Mouse (Mus musculus): Measurements from ENCODE around the gene Igdcc3. TPM values are rescaled to one million over a fixed set of nuclear protein-coding genes. Genes with fewer than 3 reads are reported as not detected.

The Igdcc3 gene
- polyA plus RNA-seq (2015; fragmentation: Nextera tagmentation; extraction: Ambion mirVana): 0.33 and 0.67 TPM in 2 replicates

- Histone ChIP-seq H3K4me3 (ENCODE audit: low read depth, low read length) (peak within 1 kb of the TSS; percentile 61), H3K4me1 (ENCODE audit: insufficient read depth, low read depth, low read length) (peaks cover 8% of the 10 kb centered on the region; the same call in 1 of the 2 replicates), H3K27ac (ENCODE audit: low read length) (0 out of 2 replicates have a peak within 1 kb of the TSS, but pooled peaks have one; percentile 20), H3K27me3 (replicated peaks; ENCODE audit: insufficient read depth, low read length) (0 out of 2 replicates have a peak, but pooled peaks cover 5% of the 10 kb centered on the region), H3K4me2 (replicated peaks; ENCODE audit: low read depth, low read length) (peak within 1 kb of the TSS; percentile 100), H3K36me3 (ENCODE audit: insufficient read depth, low read length) (no peaks in the 10 kb centered on the region), H3K9me3 (ENCODE audit: low read length) (no peaks in the 10 kb centered on the region), H3K9ac (replicated peaks; ENCODE audit: low read depth) (peak within 1 kb of the TSS; percentile 42)
- peak; percentile 43 for DNase-seq (ENCODE audit: low spot score)
- WGBS: under 1% methylated on average over 33 of the region's 48 CpGs
- TF ChIP-seq CTCF (IDR thresholded peaks at IDR 0.05) (no peak), EP300 (IDR thresholded peaks at IDR 0.05) (no peak)
- peak; percentile 72 for ATAC-seq
Measured at GRCm38 (mm10) chr9:65140936-65141305, at the start of gene Igdcc3. TSS of gene Igdcc3 (plus strand) at chr9:65141189.

- no peaks in the 10 kb centered on the region for H3K27me3 ChIP-seq (replicated peaks; ENCODE audit: insufficient read depth, low read length)
- H3K9ac ChIP-seq (replicated peaks; ENCODE audit: low read depth): no peak overlapping the region
- WGBS: 41% methylated on average over 6 of the region's 6 CpGs
- H3K36me3 ChIP-seq (ENCODE audit: insufficient read depth, low read length): no peaks in the 10 kb centered on the region
- H3K4me3 ChIP-seq (ENCODE audit: low read depth, low read length): no peak overlapping the region
- no peaks in the 10 kb centered on the region for H3K9me3 ChIP-seq (ENCODE audit: low read length)
- no peak overlapping the region for H3K4me2 ChIP-seq (replicated peaks; ENCODE audit: low read depth, low read length)
- DNase-seq (ENCODE audit: low spot score) (peak; percentile 48), ATAC-seq (peak; percentile 17; the same call in 1 of the 2 replicates)
- no peaks in the 10 kb centered on the region for H3K4me1 ChIP-seq (ENCODE audit: insufficient read depth, low read depth, low read length)
- TF ChIP-seq EP300 (IDR thresholded peaks at IDR 0.05) (no peak), CTCF (IDR thresholded peaks at IDR 0.05) (no peak)
- H3K27ac ChIP-seq (ENCODE audit: low read length): no peak overlapping the region
Measured at GRCm38 (mm10) chr9:65094237-65094636, 46.8 kb upstream of the Igdcc3 start.

- Histone ChIP-seq H3K9ac (replicated peaks; ENCODE audit: low read depth) (peak within 1 kb of the TSS; percentile 23; the same call in 1 of the 2 replicates), H3K36me3 (ENCODE audit: insufficient read depth, low read length) (no peaks in the 10 kb centered on the region), H3K4me1 (ENCODE audit: insufficient read depth, low read depth, low read length) (peaks cover 5% of the 10 kb centered on the region), H3K9me3 (ENCODE audit: low read length) (no peaks in the 10 kb centered on the region), H3K27ac (ENCODE audit: low read length) (no peak within 1 kb of the TSS), H3K4me2 (replicated peaks; ENCODE audit: low read depth, low read length) (peak within 1 kb of the TSS; percentile 99), H3K4me3 (ENCODE audit: low read depth, low read length) (peak within 1 kb of the TSS; percentile 56), H3K27me3 (replicated peaks; ENCODE audit: insufficient read depth, low read length) (no peaks in the 10 kb centered on the region)
- TF ChIP-seq EP300 (IDR thresholded peaks at IDR 0.05) (no peak), CTCF (IDR thresholded peaks at IDR 0.05) (no peak)
- peak; percentile 62 for ATAC-seq
- WGBS: 9% methylated on average over 7 of the region's 76 CpGs
- DNase-seq (ENCODE audit: low spot score): peak; percentile 21
Measured at GRCm38 (mm10) chr9:65100991-65101685, 39.9 kb upstream of the Igdcc3 start, which contains the start of gene Igdcc4. TSS of gene Igdcc4 (plus strand) at chr9:65101486.

GRCm38 (mm10) chr9:65101686-65102376 is 39.2 kb upstream of the Igdcc3 start:
- Histone ChIP-seq H3K9ac (replicated peaks; ENCODE audit: low read depth) (0 out of 2 replicates have a peak overlapping the region, but pooled peaks have one; percentile 23), H3K27me3 (replicated peaks; ENCODE audit: insufficient read depth, low read length) (no peaks in the 10 kb centered on the region), H3K4me3 (ENCODE audit: low read depth, low read length) (peak overlapping the region; percentile 56), H3K9me3 (ENCODE audit: low read length) (no peaks in the 10 kb centered on the region), H3K4me1 (ENCODE audit: insufficient read depth, low read depth, low read length) (peaks cover 8% of the 10 kb centered on the region), H3K27ac (ENCODE audit: low read length) (no peak overlapping the region), H3K4me2 (replicated peaks; ENCODE audit: low read depth, low read length) (peak overlapping the region; percentile 99), H3K36me3 (ENCODE audit: insufficient read depth, low read length) (no peaks in the 10 kb centered on the region)
- WGBS: 0% methylated on average over 27 of the region's 39 CpGs
- ATAC-seq (peak; percentile 52), DNase-seq (ENCODE audit: low spot score) (peak; percentile 25)
- TF ChIP-seq EP300 (IDR thresholded peaks at IDR 0.05) (no peak), CTCF (IDR thresholded peaks at IDR 0.05) (no peak)

- H3K27ac ChIP-seq (ENCODE audit: low read length): no peak overlapping the region
- peak overlapping the region; percentile 99 for H3K4me2 ChIP-seq (replicated peaks; ENCODE audit: low read depth, low read length)
- ATAC-seq (0 out of 2 replicates have a peak, but pooled peaks have one; percentile 19), DNase-seq (ENCODE audit: low spot score) (peak; percentile 21)
- H3K9ac ChIP-seq (replicated peaks; ENCODE audit: low read depth): 0 out of 2 replicates have a peak overlapping the region, but pooled peaks have one; percentile 23
- no peak for TF ChIP-seq CTCF (IDR thresholded peaks at IDR 0.05)
- TF ChIP-seq EP300 (IDR thresholded peaks at IDR 0.05): no peak
- H3K4me3 ChIP-seq (ENCODE audit: low read depth, low read length): peak overlapping the region; percentile 56
- no peaks in the 10 kb centered on the region for H3K9me3 ChIP-seq (ENCODE audit: low read length)
- H3K4me1 ChIP-seq (ENCODE audit: insufficient read depth, low read depth, low read length): peaks cover 12% of the 10 kb centered on the region
- no peaks in the 10 kb centered on the region for H3K27me3 ChIP-seq (replicated peaks; ENCODE audit: insufficient read depth, low read length)
- no peaks in the 10 kb centered on the region for H3K36me3 ChIP-seq (ENCODE audit: insufficient read depth, low read length)
- WGBS: 9% methylated on average over 36 of the region's 36 CpGs
Measured at GRCm38 (mm10) chr9:65102377-65103172, 38.4 kb upstream of the Igdcc3 start.

All from lung, postnatal 0 days (tissue).